Mouse (Mus musculus) spleen, embryonic (tissue): ENCODE data around the gene Gm9758.
"Not testable (repeated sequence)": the region's sequence is repeated elsewhere in the genome, so short reads cannot be mapped to it uniquely, and the experiment has no call there.

Source experiments
- CTCF ChIA-PET: fragments of 350-600 bp; sonication (Branson Sonifier 250); formaldehyde crosslinking; loops from one replicate; lab custom pipeline; 2022; lab: Charles Lee

The Gm9758 gene

GRCm38 (mm10) chr5:14914799-14915198 lies at the start of gene Gm9758:
Gene Gm9758, minus strand, starts transcription at chr5:14914899.
- CTCF ChIA-PET, result not testable (repeated sequence)

- CTCF ChIA-PET, result not testable (repeated sequence)
Measured at GRCm38 (mm10) chr5:14963821-14964220, 49.1 kb upstream of the Gm9758 start.

GRCm38 (mm10) chr5:14961502-14961901 lies 46.8 kb upstream of the Gm9758 start:
- CTCF ChIA-PET, result not testable (repeated sequence)

DNA sequence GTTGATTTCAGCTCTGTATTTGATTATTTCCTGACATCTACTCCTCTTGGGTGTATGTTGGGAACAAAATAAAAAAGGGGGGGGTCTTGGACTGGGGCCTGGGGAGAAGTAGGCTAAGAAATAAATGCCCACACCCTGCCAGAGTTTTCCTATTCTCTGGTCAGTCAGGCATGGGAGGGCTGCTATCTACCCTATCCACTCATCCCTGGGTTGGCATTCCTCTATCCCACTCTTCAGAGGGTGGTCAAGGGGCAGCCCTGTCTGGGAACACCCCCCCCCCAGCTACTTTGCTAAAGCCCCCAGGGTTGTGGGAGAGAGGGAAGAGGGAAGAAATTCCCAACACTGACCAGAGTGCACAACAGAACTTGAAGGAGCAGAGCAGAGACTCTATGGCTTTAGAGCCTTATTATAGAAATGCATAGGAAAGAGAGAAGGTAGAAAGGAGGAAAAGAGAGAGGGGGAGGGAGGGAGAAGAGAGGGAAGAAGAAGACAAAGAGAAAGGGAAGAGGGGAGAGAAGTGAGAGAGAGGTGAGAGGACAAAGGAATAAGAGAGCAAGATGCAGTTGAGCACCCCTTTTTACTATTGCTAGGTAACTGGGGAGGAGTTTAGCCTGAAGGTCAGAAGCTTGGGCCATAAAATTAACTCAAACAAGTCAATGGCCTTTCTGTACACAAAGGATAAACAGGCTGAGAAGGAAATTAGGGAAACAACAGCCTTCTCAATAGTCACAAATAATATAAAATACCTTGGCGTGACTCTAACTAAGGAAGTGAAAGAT lies 41.4 kb upstream of the Gm9758 start:
- CTCF ChIA-PET, result interaction anchor here (0.6 kb wide), 1 partner anchor 176 kb away, joined by 3 read pairs; no protein-coding TSS in a partner anchor

DNA sequence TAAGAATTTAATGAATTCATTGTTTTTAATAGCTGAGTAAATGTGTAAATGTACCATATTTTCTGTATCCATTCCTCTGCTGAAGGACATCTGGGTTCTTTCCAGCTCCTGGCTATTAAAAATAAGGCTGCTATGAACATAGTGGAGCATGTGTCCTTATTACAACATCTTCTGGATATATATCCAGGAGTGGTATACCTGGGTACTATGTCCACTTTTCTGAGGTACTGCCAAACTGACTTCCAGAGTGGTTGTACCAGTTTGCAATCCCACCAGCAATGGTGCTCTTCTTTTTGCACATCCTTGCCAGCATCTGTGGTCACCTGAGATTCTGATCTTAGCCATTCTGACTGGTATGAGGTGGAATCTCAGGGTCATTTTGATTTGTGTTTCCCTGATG lies 38.9 kb upstream of the Gm9758 start:
- CTCF ChIA-PET, result not testable (repeated sequence)

DNA sequence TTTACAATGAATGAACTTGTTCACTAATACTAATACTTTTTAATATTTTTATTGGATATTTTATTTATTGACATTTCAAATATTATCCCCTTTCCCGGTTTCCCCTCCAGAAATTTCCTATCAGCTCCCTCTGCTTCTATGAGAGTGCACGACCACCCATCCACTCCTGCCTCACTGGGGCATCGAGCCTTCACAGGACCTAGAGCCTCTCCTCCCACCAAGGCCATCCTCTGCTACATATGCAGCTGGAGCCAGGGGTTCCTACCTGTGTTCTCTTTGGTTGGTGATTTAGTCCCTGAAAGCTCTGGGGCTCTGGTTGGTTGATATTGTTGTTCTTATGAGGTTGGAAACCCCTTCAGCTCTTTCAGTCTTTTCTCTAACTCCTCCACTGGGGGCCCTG lies 38.0 kb upstream of the Gm9758 start:
- CTCF ChIA-PET, result not testable (repeated sequence)

DNA sequence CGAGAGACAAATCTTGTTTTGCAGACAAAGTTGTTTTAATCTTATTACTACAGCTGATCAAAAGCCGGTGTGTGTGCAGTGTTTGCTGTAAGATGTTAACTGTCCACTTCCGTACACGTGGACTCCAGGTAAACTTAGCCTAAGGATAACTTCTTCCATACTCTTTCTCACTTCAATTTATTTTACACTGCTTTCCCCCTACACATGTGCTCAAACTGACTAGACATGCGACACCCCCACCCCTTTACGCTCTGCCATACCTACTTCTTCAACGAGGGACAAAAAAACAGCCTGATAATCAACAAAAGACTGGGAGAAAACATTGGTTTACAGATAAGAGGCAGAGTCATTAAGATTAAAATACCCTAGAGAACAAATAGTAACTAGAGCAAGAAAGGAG lies 37.1 kb upstream of the Gm9758 start:
- CTCF ChIA-PET, result not testable (repeated sequence)

GRCm38 (mm10) chr5:14947482-14948198 lies 32.9 kb upstream of the Gm9758 start:
- CTCF ChIA-PET, result not testable (repeated sequence)

DNA sequence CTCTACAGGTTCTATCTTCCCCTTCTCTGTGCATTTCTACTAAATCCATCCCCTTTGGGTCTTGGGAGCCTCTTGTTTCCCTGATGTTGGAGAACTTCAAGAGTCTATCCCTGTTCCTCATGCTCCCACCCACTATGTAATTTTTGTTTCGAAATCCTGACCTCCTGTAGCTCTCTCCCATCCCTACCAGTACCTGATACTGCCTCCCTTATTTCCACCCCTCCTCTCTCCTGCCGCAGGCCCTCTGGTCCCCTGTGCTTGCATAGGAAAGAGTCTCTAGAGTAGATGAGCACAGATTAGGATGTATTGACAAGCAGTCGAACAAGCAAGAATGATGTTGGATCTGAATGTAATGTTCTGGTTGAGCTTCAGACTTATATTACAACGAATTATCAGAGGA lies 30.8 kb upstream of the Gm9758 start:
- CTCF ChIA-PET, result not testable (repeated sequence)

DNA sequence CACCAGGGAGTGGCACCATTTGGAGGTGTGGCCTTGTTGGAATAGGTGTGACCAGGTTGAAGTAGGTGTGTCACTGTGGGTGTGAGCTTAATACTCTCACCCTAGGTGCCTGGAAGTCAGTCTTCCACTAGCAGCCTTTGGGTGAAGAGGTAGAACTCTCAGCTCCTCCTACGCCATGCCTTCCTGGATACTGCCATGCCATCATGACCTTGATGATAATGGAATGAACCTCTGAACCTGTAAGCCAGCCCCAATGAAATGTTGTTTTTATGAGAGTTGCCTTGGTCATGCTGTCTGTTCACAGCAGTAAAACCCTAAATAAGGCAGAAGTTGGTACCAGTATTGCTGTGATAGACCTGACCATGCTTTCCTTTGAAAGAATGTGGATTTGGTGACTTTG lies 26.3 kb upstream of the Gm9758 start:
- CTCF ChIA-PET, result not testable (repeated sequence)

DNA sequence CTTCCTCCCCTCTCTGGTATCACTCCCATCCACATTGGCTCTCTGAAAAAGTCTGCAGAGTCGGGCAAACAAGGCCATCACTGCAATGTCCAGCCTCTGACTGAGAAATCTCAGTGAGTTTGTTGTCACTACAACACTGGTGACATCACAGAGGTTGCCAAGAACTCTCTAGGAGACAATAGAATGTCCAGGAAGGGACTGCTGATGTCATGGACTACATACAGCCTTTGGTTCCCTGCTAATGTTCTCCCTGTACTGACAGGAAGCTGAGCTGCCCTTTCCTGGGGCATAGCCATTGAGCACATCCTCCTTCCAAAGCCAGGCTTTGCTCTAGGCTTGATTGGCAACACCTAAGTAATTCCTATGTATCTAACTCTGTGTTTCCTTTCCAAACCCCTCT lies 23.6 kb upstream of the Gm9758 start, which contains the start of gene Speer4e:
Gene Speer4e, minus strand, starts transcription at position 101 of the 400 bp plus-strand sequence.
- CTCF ChIA-PET, result not testable (repeated sequence)

- CTCF ChIA-PET, result not testable (repeated sequence)
Measured at GRCm38 (mm10) chr5:14933721-14934120, 19.0 kb upstream of the Gm9758 start.

DNA sequence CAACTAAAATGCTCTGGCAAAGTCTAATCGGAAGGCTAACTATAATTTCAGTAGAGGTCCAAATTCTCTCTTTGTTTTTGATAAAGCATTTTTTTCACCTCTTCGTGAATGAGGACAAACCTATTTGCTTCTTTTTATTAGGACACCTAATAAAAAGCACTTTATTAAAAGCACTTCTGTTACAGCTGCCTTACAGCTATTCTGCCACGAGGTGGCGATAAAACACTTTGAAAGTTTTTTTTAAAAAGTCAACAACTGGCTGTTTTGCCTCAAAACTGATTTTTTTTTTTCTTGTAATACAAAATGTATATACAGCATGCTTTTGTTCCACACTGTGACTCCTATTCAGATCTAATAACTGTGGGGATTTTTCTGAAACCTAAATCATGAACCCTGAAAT lies 12.3 kb upstream of the Gm9758 start:
- CTCF ChIA-PET, result not testable (repeated sequence)

GRCm38 (mm10) chr5:14914361-14914760 lies 338 bp downstream of the Gm9758 start:
- CTCF ChIA-PET, result not testable (repeated sequence)

GRCm38 (mm10) chr5:14903539-14903938 lies 11.2 kb downstream of the Gm9758 start:
- CTCF ChIA-PET, result not testable (repeated sequence)

DNA sequence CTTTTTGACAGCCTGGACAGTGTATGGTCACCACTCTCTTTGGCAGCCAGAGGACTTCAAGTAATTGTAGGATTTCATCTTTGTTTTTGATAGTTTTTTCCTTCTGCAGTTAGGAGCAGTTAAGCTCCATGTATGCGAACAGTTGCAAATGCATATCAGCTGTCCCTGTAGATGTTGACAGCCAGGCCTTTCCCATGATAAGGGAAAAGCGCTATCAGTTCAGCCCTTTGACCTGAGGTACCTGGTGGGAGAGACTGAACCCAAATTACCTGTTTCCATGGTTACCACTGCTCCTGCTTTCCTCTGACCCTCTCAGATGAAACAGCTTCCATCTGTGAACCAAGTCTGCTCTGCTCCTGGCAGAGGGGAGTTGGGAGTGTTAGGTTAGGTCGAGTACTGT lies 22.5 kb downstream of the Gm9758 start:
- CTCF ChIA-PET, result no interaction called here

- CTCF ChIA-PET, result interaction anchor here (0.7 kb wide), 1 partner anchor 23 kb away, joined by 4 read pairs; no protein-coding TSS in a partner anchor
Measured at GRCm38 (mm10) chr5:14885291-14885690, 29.4 kb downstream of the Gm9758 start.
